In the genomic region with DNA sequence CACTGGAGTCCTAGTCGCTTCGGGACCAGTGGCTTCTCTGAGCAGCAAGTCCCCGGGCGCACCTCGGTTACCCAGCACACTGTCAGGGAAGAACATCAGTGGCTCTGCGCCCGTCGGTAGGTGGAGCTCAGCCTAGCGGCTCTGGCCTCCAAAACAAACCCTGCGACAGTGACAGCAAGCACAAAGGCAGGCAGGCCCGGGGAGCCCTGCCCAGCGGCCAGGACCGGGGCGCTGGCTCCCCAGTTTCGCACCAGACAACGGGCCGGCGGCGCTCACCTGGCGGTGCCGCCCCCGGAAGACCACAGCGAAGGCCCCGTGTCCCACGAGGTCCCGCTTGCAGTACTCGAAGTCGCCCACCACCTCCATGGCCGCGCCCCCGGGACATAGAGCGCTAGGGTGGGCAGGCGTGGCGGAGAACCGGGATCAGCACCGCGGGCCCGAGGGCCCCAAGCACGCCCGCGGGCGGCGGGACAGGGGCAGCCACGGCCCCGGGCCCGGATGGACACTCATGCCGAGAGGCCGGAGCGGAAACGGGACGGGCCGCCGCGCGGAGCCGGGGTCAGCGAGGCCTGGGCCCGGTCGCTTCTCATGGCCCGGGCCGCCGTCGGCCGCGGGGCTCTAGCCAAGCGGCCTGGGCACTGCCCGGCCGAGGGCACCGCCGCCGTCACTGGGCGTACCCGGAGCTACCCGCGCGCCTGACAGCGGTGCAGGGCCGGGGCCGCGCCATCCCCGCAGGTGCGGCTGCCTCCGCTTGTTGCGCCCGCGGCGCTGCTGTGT, we compare ENCODE assay signal across 1 mouse cellular context.
TF ChIP-seq lines count a peak whose summit lies in the region.

No protein-coding gene starts in this region.

TF ChIP-seq in MEL, 35 proteins besides CTCF, POLR2A, EP300 and RAD21 (continued from another document):
- peak; percentile 55 for TF ChIP-seq NELFE (IDR thresholded peaks at IDR 0.05; ENCODE audit: low read depth, low read length)
- TF ChIP-seq MXI1 (IDR thresholded peaks at IDR 0.05; ENCODE audit: low read depth, low read length): peak; percentile 89
- peak; percentile 71; the same call in 1 of the 2 replicates for TF ChIP-seq TBP (IDR thresholded peaks at IDR 0.05; ENCODE audit: low read depth, low read length)
